Mouse (Mus musculus): ENCODE data around the gene Cd180.
A peak's percentile ranks its signal among the peaks of the same experiment; 100 is the strongest.

Cd180 gene

DNA sequence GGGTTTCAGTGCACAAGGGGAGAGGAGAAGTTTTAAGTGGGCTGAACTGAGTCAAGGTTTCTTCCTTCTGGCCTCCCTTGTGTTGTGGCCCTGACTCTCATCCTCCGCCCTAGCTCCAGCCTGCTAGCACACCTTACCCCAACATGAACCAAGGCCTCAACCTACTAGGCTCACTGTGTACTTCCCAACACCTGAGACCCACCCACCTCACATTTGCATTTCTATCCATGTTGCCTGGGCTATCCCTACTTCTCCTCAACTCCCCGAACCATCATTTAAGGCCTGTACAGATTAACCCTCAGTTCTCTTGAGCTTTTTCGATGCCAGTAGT, 51.9 kb downstream of the Cd180 start:
- no peak for DNase-seq

GRCm38 (mm10) chr13:102745626-102746342, 52.4 kb downstream of the Cd180 start:
- no peak for DNase-seq

GRCm38 (mm10) chr13:102746803-102747561, 53.6 kb downstream of the Cd180 start:
- no peak for DNase-seq

- no peak for DNase-seq
These were observed 55.8 kb downstream of the Cd180 start for GRCm38 (mm10) chr13:102749194-102749593.

DNA sequence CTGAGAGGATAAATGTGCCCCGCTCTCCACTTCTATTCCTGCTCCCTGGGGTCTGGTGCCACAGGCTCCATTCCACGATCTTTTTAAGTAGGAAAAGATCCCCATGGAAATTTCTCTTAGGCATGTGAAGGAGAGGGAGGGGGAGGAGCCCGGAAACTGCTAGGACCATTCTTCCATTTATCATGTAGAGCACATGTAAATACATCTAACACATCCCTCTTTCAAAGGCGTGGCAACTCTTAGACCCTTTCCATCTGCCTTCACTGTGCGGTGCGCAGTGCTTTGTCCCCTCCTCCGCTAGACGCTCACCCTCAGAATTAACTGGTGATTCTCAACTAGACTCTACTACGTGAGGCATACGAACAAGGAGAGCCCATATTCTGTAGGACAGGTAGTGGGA, 56.5 kb downstream of the Cd180 start:
- DNase-seq: no peak

DNA sequence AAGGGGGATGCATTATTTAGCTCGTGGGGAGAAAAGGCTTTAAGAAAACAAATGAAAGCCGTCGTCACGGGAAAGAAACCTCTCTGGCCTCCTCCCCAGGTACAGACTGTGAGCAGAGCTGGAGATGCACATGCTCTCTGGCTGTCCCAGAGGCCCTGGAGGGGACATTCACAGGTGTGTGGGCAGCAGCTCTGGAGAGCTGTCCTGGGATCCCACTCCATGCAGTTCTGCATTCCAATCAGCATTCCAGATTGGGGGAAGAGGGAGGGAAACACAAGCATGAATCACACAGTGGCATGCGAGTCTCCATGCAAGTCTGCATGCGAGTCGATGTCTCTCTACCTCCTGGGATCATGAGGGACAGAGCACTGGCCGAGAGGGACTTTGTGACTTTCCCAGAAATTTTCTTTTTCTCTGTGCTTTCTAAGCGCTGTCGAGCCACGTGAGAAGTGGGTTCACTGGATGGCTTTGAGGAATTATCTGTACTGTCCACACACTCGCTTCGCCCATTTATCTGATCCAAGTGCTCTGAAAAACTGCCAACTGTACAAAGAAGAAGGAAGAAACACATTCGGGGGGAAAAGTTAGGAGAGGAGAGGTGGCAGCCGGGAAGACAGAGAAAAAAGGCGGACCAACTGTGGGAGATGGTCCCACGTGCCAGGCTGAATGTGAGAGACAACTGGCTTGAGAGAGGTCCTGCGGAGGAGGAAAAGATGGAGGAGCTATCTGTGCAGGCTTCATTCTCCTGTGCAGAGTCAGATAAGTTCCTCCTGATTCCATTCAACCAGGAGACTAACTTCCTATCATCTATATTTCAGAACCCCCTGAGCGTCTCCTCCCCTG, 60.6 kb downstream of the Cd180 start:
- DNase-seq: no peak

GRCm38 (mm10) chr13:102755124-102755523, 61.8 kb downstream of the Cd180 start:
- DNase-seq: no peak

- no peak for DNase-seq
These were observed 62.7 kb downstream of the Cd180 start for GRCm38 (mm10) chr13:102756071-102756470.

DNA sequence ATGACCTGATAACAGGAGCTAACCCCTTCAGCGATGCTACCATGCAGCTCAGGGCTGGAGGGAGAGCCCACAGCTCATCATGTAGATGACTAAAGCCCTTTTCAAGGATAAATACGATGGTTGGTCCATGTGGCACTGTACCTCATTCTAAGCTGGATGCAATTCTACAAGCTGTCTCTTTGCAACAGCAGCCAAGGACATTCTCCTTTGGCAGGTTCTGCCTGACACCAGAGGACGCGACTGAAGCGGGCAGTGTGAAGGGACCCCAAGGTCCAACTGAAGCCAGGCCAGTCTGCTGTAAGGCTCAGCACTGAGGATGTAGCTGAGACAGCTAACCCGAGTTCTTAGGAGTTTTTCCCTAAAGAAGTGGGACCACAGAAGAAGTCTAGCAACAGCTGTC, 64.7 kb downstream of the Cd180 start:
- peak in 1 of 2 experiments; percentile 18 for DNase-seq

DNA sequence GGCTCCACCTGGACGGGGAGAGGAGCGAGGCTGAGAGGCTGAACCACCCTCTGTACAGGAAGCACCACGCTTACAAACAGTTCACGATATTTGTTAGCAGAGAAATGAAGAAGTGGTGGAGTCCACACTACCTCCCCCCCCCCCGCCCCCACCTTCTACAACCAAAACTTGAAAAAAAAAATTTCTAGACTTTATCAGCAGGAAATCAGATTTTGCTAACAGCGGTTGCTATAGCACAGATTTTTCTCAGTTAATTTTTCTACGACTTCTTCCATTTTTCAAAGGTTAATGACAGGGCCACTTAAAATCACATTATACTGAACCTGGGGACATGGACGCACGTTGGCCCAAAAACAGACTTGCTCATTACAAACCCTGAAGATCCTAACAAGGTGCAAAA, 68.1 kb downstream of the Cd180 start:
- no peak for DNase-seq

- DNase-seq: no peak
These were observed 68.8 kb downstream of the Cd180 start for GRCm38 (mm10) chr13:102762203-102762602.

- DNase-seq: no peak
These were observed 70.9 kb downstream of the Cd180 start for GRCm38 (mm10) chr13:102764218-102764617.

DNA sequence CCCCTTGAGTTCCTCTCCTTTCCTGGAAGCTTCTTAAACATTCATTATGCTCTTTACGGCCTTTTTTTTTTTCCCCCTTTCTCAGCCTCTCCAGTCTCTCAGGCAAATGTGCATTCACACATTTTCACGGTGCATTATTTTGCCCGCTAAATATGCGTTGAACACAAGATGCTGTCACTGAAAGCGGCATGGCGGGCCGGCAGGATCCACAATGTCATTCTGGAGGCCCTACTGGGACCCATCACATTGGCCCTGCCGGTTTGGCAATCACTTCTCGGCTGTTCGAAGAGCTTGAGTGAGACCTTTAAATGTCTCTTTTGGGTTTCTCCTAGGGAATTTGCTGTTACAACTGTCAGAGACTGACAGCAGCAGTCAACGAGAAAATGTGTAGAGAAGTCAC, 71.9 kb downstream of the Cd180 start:
- DNase-seq: no peak

GRCm38 (mm10) chr13:102767110-102767509, 73.8 kb downstream of the Cd180 start:
- DNase-seq: no peak

- no peak for DNase-seq
These were observed 75.2 kb downstream of the Cd180 start for GRCm38 (mm10) chr13:102768512-102768911.

- DNase-seq: no peak
These were observed 76.8 kb downstream of the Cd180 start for GRCm38 (mm10) chr13:102770194-102770593.

- DNase-seq: no peak
These were observed 79.8 kb downstream of the Cd180 start for GRCm38 (mm10) chr13:102773169-102773568.

DNA sequence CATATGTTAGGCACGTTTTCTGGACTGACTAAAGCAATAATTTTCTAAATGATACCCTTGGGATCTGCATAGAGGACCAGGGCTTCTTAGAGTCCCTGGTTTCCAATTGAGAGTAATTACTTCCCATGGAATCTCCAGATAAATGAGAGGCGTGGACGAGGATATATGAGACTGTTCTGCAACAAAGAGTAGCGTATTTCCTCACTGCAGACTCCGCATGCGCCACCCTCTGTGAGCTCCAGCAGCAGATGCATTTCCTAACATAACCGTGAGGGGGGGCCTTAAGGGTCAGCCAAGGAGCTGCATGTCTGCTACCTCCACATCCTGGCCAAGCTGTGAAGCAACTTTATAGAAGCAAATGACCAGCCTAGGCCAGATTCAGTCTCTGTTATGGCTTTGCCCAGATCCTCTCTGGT, 81.4 kb downstream of the Cd180 start:
- DNase-seq: no peak

DNA sequence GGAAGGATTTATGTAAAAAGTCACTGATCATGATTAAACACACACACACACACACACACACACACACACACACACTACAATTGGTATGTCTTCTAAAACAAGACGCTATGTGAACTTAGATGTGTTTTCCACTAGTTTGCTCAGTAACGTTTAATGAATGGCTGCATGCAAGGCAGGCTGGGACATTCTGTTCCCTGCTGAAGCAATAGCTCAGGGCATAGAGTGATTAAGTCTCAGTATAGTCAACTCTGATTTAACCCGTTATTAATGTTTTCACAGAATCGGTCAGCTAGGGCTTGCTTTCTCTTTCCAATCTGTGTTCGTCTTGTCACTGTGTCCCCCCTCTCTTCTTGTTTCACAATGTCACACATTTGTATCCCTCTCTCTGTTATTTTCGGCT, 82.1 kb downstream of the Cd180 start:
- no peak for DNase-seq

DNA sequence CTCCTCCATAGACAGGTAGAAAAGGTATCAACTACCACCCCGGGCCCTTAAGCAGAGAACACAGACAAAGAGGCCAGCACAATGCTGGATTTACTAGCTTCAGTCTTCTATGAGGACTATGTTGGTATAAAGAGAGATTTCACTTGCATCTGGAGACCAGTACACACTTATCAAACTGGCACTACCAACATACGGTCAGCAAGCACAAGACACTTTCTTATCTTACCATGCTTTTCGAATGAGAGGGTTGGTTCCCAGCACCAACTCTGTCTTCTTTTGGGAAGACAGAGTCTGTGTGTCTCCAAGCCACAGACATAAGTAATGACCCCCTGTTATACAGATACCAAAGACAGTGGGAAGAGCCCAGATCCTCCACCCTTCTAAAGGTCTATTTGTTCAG, 85.5 kb downstream of the Cd180 start:
- DNase-seq: no peak

DNA sequence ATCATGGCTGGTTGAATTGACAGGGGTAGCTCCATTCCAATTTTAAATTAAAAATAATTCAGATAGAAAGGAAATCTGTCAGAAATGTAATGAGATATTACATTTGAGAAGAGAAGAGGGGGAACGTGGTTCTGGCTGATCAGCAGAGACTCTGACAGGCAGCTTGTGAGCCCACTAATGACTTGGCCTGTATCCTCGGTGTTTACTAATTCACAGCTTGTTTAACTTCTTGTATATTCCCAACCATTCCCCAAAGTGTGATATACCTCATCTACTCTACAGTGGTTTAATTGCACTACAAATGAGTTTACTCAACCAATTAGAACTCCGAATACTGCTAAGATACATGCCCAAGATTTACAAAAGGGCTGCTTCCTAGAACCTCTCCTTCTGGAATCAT, 85.9 kb downstream of the Cd180 start:
- DNase-seq: no peak

- no peak for DNase-seq
These were observed 90.4 kb downstream of the Cd180 start for GRCm38 (mm10) chr13:102783531-102784310.

Data from cerebellum, postnatal 14 days (tissue).